Mouse (Mus musculus) limb, embryonic 13.5 days (tissue): ENCODE results near the gene Zbed6. TPM values are rescaled to one million over a fixed set of nuclear protein-coding genes. Genes with fewer than 3 reads are reported as not detected.
A peak's percentile ranks its signal among the peaks of the same experiment; 100 is the strongest.

Source experiments
- ATAC-seq: fragments of 200-750 bp; cut with Nextera tagmentation; 2 replicates; pipeline ENCODE4 v1.8.0; 2017; ENCODE audit warnings: low read depth, moderate number of reproducible peaks, moderate TSS enrichment; ENCODE audit not compliant: low FRiP score
- H3K27ac ChIP-seq: fragments of 300-500 bp; sonication (generic); 2 replicates; pipeline ENCODE4 v1.5.1; 2015; ENCODE audit warnings: inconsistent platforms, mild to moderate bottlenecking, moderate library complexity
- H3K27me3 ChIP-seq: fragments of 300-500 bp; sonication (generic); 2 replicates; pipeline ENCODE4 v1.6.1; 2015; ENCODE audit warnings: mild to moderate bottlenecking, inconsistent platforms
- H3K36me3 ChIP-seq: fragments of 300-500 bp; sonication (generic); 2 replicates; pipeline ENCODE4 v1.6.1; 2015; ENCODE audit warnings: inconsistent platforms, mild to moderate bottlenecking, moderate library complexity
- H3K4me1 ChIP-seq: fragments of 300-500 bp; sonication (generic); 2 replicates; pipeline ENCODE4 v1.6.1; 2015; ENCODE audit warnings: inconsistent platforms
- H3K4me2 ChIP-seq: fragments of 300-500 bp; sonication (generic); replicated peaks from 2 replicates; pipeline ENCODE4 v1.6.1; 2015; ENCODE audit warnings: inconsistent platforms, mild to moderate bottlenecking, moderate library complexity
- H3K4me3 ChIP-seq: fragments of 300-500 bp; sonication (generic); 2 replicates; pipeline ENCODE4 v1.5.1; 2015; ENCODE audit warnings: moderate library complexity, mild to moderate bottlenecking, inconsistent platforms
- H3K9ac ChIP-seq: fragments of 300-500 bp; sonication (generic); 2 replicates; pipeline ENCODE4 v1.6.1; 2015; ENCODE audit warnings: mild to moderate bottlenecking, inconsistent platforms
- H3K9me3 ChIP-seq: fragments of 300-500 bp; sonication (generic); 2 replicates; pipeline ENCODE4 v1.6.1; 2016; ENCODE audit warnings: inconsistent platforms
- WGBS: fragments of 180-500 bp; shearing (Covaris S2); methylation state at CpG from one replicate; pipeline ENCODE4 v1.1.7; 2015; 5-methylcytosine and 5-hydroxymethylcytosine counted together
- polyA plus RNA-seq: library from polyadenylated mRNA; unstranded; fragments of >200 nt; fragmentation: Nextera tagmentation; extraction: Ambion mirVana; gene quantifications from 2 replicates; pipeline ENCODE4 v1.2.1, GENCODE M21; 2015

The Zbed6 gene
- polyA plus RNA-seq, 1 experiment from 2014 or later: not detected

DNA sequence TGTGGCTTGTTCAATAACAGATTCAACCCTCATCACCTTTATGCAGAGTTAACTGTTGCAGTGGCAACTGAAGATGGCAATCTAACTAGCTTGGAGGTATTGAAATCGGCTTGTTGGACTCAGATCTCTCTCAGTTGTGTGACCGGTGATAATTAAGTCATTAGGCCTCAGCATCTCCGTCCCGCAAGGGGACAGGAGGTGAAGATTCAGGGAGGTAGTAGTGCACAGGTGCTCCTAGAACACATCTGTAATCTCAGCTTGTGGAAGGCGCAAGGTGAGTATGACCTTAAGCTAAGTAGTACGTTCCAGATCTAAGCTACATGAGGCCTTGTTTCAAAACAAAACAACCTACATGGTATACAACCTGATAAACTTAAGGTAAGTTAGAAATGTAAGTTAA, 50.1 kb downstream of the Zbed6 start:
- Histone ChIP-seq H3K27ac (no peak overlapping the region), H3K9me3 (no peaks in the 10 kb centered on the region), H3K4me2 (peak overlapping the region; percentile 42), H3K36me3 (peaks cover 44% of the 10 kb centered on the region), H3K9ac (peak overlapping the region; percentile 51), H3K27me3 (no peaks in the 10 kb centered on the region), H3K4me3 (peak overlapping the region; percentile 92), H3K4me1 (peaks cover 11% of the 10 kb centered on the region)
- no peak for ATAC-seq
- WGBS: 53% methylated on average over 6 of the region's 6 CpGs

GRCm38 (mm10) chr1:133609771-133610502, 50.7 kb downstream of the Zbed6 start, which contains the start of gene Snrpe:
Gene Snrpe, minus strand, starts transcription at chr1:133610291.
- H3K4me1 ChIP-seq: peaks cover 11% of the 10 kb centered on the region
- no peaks in the 10 kb centered on the region for H3K27me3 ChIP-seq
- peak within 1 kb of the TSS; percentile 78 for H3K4me2 ChIP-seq
- H3K9me3 ChIP-seq: no peaks in the 10 kb centered on the region
- H3K4me3 ChIP-seq: peak within 1 kb of the TSS; percentile 92
- peaks cover 47% of the 10 kb centered on the region for H3K36me3 ChIP-seq
- ATAC-seq: peak; percentile 98
- peak within 1 kb of the TSS; percentile 96 for H3K9ac ChIP-seq
- WGBS: under 1% methylated on average over 73 of the region's 73 CpGs
- H3K27ac ChIP-seq: peak within 1 kb of the TSS; percentile 89

Other genes with a start within 250 kb of the Zbed6 start
- 3.9 and 4.6 TPM in 2 replicates for gene Sox13, start 236.5 kb downstream of the Zbed6 start, polyA plus RNA-seq
- 732 and 754 TPM in 2 replicates for gene Snrpe, start 50.6 kb downstream of the Zbed6 start, polyA plus RNA-seq
- gene Gm38394, start 433 bp upstream of the Zbed6 start, polyA plus RNA-seq: 6.3 and 7.3 TPM in 2 replicates
- 0.79 and 1.1 TPM in 2 replicates for gene Lax1, start 29.2 kb upstream of the Zbed6 start, polyA plus RNA-seq
- 11.7 and 15.3 TPM in 2 replicates for gene Atp2b4, start 140.2 kb upstream of the Zbed6 start, polyA plus RNA-seq
- gene Optc, start 247.1 kb upstream of the Zbed6 start, polyA plus RNA-seq: 0.74 and 0.81 TPM in 2 replicates